Comparison of ENCODE assay signal across 27 mouse cellular contexts in genomic region chr6:148305191-148305590, GRCm38 (mm10).
A peak's percentile ranks its signal among the peaks of the same experiment; 100 is the strongest.
DNase-seq lines count a peak whose midpoint lies in the region; ATAC-seq lines count a peak whose summit lies in the region.
"Had no signal": no experiment of that assay in that cellular context is flagged by ENCODE, and none has a peak within 500 bp of the region (broad histone marks: within the 10 kb centered on the region; RNA-seq: fewer than 3 reads in every experiment).

No protein-coding gene starts in this region.

- H3K9me3 ChIP-seq in forebrain, embryonic 14.5 days (replicated peaks; ENCODE audit: control insufficient read depth, low read length): no peaks in the 10 kb centered on the region
- H3K9me3 ChIP-seq in midbrain, embryonic 13.5 days: no peaks in the 10 kb centered on the region
- H3K9me3 ChIP-seq: embryonic facial prominence, embryonic 12.5 days; embryonic facial prominence, embryonic 15.5 days; forebrain, embryonic 12.5 days; heart, embryonic 15.5 days; hindbrain, embryonic 10.5 days; hindbrain, embryonic 13.5 days; intestine, embryonic 15.5 days had no signal

- H3K36me3 ChIP-seq in forebrain, embryonic 14.5 days (ENCODE audit: control insufficient read depth, insufficient read depth, low read length): no peaks in the 10 kb centered on the region
- no peaks in the 10 kb centered on the region for H3K36me3 ChIP-seq in midbrain, embryonic 13.5 days
- H3K36me3 ChIP-seq: embryonic facial prominence, embryonic 12.5 days; embryonic facial prominence, embryonic 15.5 days; forebrain, embryonic 12.5 days; heart, embryonic 15.5 days; hindbrain, embryonic 10.5 days; hindbrain, embryonic 13.5 days; intestine, embryonic 15.5 days had no signal

- H3K4me3 ChIP-seq in forebrain, embryonic 14.5 days (ENCODE audit: low read depth, low read length): no peak overlapping the region
- H3K4me3 ChIP-seq in midbrain, embryonic 13.5 days (replicated peaks): no peak overlapping the region
- H3K4me3 ChIP-seq: embryonic facial prominence, embryonic 12.5 days; embryonic facial prominence, embryonic 15.5 days; forebrain, embryonic 12.5 days; heart, embryonic 15.5 days; hindbrain, embryonic 10.5 days; hindbrain, embryonic 13.5 days; intestine, embryonic 15.5 days had no signal

- 89% methylated on average over 3 of the region's 3 CpGs for WGBS in forebrain, embryonic 14.5 days
- WGBS in midbrain, embryonic 13.5 days: 85% methylated on average over 3 of the region's 3 CpGs

- H3K9ac ChIP-seq in forebrain, embryonic 14.5 days (ENCODE audit: low read length): no peak overlapping the region
- H3K9ac ChIP-seq in midbrain, embryonic 13.5 days (replicated peaks): no peak overlapping the region
- H3K9ac ChIP-seq: embryonic facial prominence, embryonic 12.5 days; embryonic facial prominence, embryonic 15.5 days; forebrain, embryonic 12.5 days; heart, embryonic 15.5 days; hindbrain, embryonic 13.5 days; intestine, embryonic 15.5 days had no signal

- DNase-seq in adrenal gland, adult 2 months: peak; percentile 73
- DNase-seq in adrenal gland, postnatal 4 days (ENCODE audit: low spot score in 2 of 2): no peak
- peak; percentile 28 for DNase-seq in retina, postnatal 1 day
- no peak for DNase-seq in retina, embryonic 14.5 days (ENCODE audit: low spot score)
- DNase-seq in adrenal gland, postnatal 14 days: peak; percentile 52
- no peak for DNase-seq in forebrain, embryonic 14.5 days (ENCODE audit: low spot score)
- DNase-seq: cerebellum, adult 11 months; cerebellum, adult 2 months; cerebellum, adult 9-11 months; cerebellum, postnatal 25 days; gastrocnemius, postnatal 10 days; gastrocnemius, postnatal 36 days; heart, postnatal 10 days; heart, postnatal 36 days; kidney, adult 11 months had no signal

- H3K4me2 ChIP-seq in forebrain, embryonic 14.5 days (ENCODE audit: low read length): no peak overlapping the region
- no peak overlapping the region for H3K4me2 ChIP-seq in midbrain, embryonic 13.5 days (replicated peaks)
- H3K4me2 ChIP-seq: embryonic facial prominence, embryonic 12.5 days; embryonic facial prominence, embryonic 15.5 days; forebrain, embryonic 12.5 days; heart, embryonic 11.5 days; heart, embryonic 15.5 days; hindbrain, embryonic 13.5 days; intestine, embryonic 15.5 days had no signal

- H3K4me1 ChIP-seq in forebrain, embryonic 14.5 days (ENCODE audit: control insufficient read depth, insufficient read depth, low read length): no peaks in the 10 kb centered on the region
- H3K4me1 ChIP-seq in midbrain, embryonic 13.5 days (replicated peaks): no peaks in the 10 kb centered on the region
- H3K4me1 ChIP-seq: embryonic facial prominence, embryonic 15.5 days; forebrain, embryonic 12.5 days; heart, embryonic 15.5 days; hindbrain, embryonic 10.5 days; hindbrain, embryonic 13.5 days; intestine, embryonic 15.5 days had no signal

- no peak overlapping the region for H3K27ac ChIP-seq in forebrain, embryonic 14.5 days (ENCODE audit: low read depth, low read length)
- no peak overlapping the region for H3K27ac ChIP-seq in midbrain, embryonic 13.5 days
- H3K27ac ChIP-seq: embryonic facial prominence, embryonic 12.5 days; embryonic facial prominence, embryonic 15.5 days; forebrain, embryonic 12.5 days; heart, embryonic 15.5 days; hindbrain, embryonic 10.5 days; hindbrain, embryonic 13.5 days; intestine, embryonic 15.5 days had no signal

- no peak for ATAC-seq in forebrain, embryonic 14.5 days
- no peak for ATAC-seq in midbrain, embryonic 13.5 days
- ATAC-seq: CD4-positive, CD25-positive, alpha-beta regulatory T cell, adult 4 months; forebrain, embryonic 16.5 days; hindbrain, embryonic 16.5 days; intestine, embryonic 15.5 days had no signal

- no peaks in the 10 kb centered on the region for H3K27me3 ChIP-seq in forebrain, embryonic 14.5 days (replicated peaks; ENCODE audit: control insufficient read depth, insufficient read depth, low read length)
- H3K27me3 ChIP-seq in midbrain, embryonic 13.5 days: no peaks in the 10 kb centered on the region
- H3K27me3 ChIP-seq: embryonic facial prominence, embryonic 12.5 days; embryonic facial prominence, embryonic 15.5 days; forebrain, embryonic 12.5 days; heart, embryonic 15.5 days; hindbrain, embryonic 13.5 days; intestine, embryonic 15.5 days had no signal

Comparison
In these comparisons a context has a peak if more than half of its experiments do, and no peak if none do; other contexts are left out.
1. DNase-seq: peak in adrenal gland, adult 2 months (single experiment), retina, postnatal 1 day (single experiment) and adrenal gland, postnatal 14 days (single experiment); none in adrenal gland, postnatal 4 days (0 of 2), retina, embryonic 14.5 days (single experiment) and forebrain, embryonic 14.5 days (single experiment).